Mouse (Mus musculus) G1E (cell line): ENCODE data around the gene Mrps27.

Experiments used
- CTCF ChIP-seq: IDR thresholded peaks from 2 replicates; pipeline ENCODE4 v1.5.1; 2012; ENCODE audit warnings: low read depth, low read length, inconsistent platforms, mixed read lengths
- GATA1 ChIP-seq: IDR thresholded peaks from 2 replicates; pipeline ENCODE4 v1.6.1; 2012; ENCODE audit warnings: borderline replicate concordance, low read length, inconsistent platforms, mixed read lengths
- GATA2 ChIP-seq: IDR thresholded peaks from 2 replicates; pipeline ENCODE4 v1.6.1; 2012; ENCODE audit warnings: low read depth, low read length, inconsistent platforms, borderline replicate concordance
- POLR2AphosphoS5 ChIP-seq: IDR thresholded peaks from 2 replicates; pipeline ENCODE4 v1.6.1; 2012; ENCODE audit warnings: low read depth, low read length, inconsistent platforms; ENCODE audit not compliant: insufficient replicate concordance
- TAL1 ChIP-seq: conservative IDR thresholded peaks from 2 replicates; pipeline ENCODE4 v1.6.1; 2012; ENCODE audit warnings: low read depth, low read length, inconsistent platforms, mixed read lengths

DNA sequence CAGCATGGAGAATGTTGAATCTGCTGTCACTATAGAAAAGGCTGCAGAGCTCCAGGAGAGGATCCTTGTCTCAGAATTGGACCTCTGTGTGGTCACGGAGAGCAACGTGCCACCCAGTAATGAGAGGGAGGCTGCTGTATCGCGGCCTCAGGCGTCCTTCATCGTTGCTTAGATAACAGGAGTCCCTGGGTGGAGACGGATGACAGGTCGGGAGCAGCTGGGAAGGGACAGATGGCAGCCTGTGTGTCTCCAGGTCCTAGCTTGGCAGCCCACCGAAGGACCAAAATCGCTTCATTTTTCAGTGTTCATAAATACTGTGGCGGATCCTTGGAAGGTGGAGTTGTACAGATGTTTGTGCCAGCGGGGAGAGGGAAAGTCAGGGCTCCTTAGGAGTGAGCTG, 24.5 kb downstream of the Mrps27 start:
- TF ChIP-seq POLR2AphosphoS5 = no peak
- TF ChIP-seq TAL1 = no peak
- TF ChIP-seq CTCF = no peak
- TF ChIP-seq GATA1 = no peak
- no peak for TF ChIP-seq GATA2
